Mouse (Mus musculus) lung, adult 2 months (tissue): ENCODE data around the gene Ryr3. TPM values are rescaled to one million over a fixed set of nuclear protein-coding genes. Genes with fewer than 3 reads are reported as not detected.

Experiments
- DNase-seq: peaks from one replicate; pipeline ENCODE4 v3.0.0; 2022
- H3K4me1 ChIP-seq: fragments of 200-500 bp; 2 replicates; pipeline ENCODE4 v1.6.1; 2011; ENCODE audit warnings: low read length; ENCODE audit not compliant: control insufficient read depth, insufficient read depth
- H3K4me3 ChIP-seq: fragments of 200-500 bp; replicated peaks from 2 replicates; pipeline ENCODE3; 2011; ENCODE audit warnings: low read depth, mild to moderate bottlenecking, control low read depth, low read length; ENCODE audit errors: extremely low read depth
- CTCF ChIP-seq: fragments of 200-500 bp; IDR thresholded peaks from 2 replicates; pipeline ENCODE4 v1.5.1; 2011; ENCODE audit warnings: mild to moderate bottlenecking, low read length, control low read depth; ENCODE audit not compliant: insufficient read depth
- POLR2A ChIP-seq: fragments of 200-500 bp; IDR thresholded peaks from 2 replicates; pipeline ENCODE4 v1.6.1; 2011; ENCODE audit warnings: low read depth, mild to moderate bottlenecking, control low read depth, low read length, borderline replicate concordance; ENCODE audit errors: extremely low read depth
- WGBS: fragments of 180-500 bp; shearing (Covaris S2); methylation state at CpG from one replicate; pipeline ENCODE4 v1.1.7; 2018; 5-methylcytosine and 5-hydroxymethylcytosine counted together
- polyA plus RNA-seq: library from polyadenylated mRNA; depleted of rRNA; stranded (reverse); fragments of >200 nt; gene quantifications from 2 replicates; pipeline ENCODE4 v1.2.3, GENCODE M21; 2012; rRNA removed

Gene Ryr3
- polyA plus RNA-seq = 0.55 and 0.79 TPM in 2 replicates

DNA sequence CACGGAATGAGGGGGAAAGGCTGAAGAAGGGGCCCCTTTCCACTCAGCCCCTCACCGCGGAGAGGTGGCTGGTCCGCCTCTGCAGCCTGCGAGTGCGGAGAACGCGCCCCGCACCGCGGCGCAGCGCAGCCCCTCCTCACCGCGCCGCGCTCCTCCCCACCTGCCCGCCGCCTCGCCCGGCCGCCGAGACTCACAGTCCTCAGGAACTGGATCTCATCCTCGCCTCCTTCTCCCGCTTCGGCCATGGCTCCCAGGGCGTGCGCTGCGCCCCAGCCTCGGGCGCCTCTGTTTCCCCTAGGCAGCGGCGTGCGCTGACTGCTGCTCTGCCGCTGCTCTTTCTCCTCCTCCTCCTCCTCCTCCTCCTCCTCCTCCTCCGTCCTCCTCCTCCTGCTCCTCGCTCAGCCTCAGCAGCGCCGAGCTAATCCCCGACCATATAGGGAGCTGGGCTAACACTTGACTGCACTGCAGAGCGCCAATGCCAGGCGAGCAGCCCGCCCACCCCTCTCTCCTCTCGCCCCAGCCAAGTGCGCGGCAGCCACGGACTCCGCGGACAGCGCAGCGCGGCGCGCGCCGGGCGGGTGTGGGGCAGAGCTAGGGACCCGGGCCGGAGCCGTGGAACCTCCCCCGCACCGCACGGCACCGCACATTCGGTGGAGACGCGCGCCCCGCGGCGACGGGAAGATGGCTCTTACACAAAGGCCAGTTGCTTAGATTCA, at the start of gene Ryr3:
TSS of gene Ryr3 (minus strand) at position 351 of the 716 bp plus-strand sequence.
- no peak for DNase-seq
- H3K4me3 ChIP-seq = peak within 1 kb of the TSS; percentile 29
- TF ChIP-seq CTCF = no peak
- no peak for TF ChIP-seq POLR2A
- 1% methylated on average over 66 of the region's 72 CpGs for WGBS
- H3K4me1 ChIP-seq = no peaks in the 10 kb centered on the region

DNA sequence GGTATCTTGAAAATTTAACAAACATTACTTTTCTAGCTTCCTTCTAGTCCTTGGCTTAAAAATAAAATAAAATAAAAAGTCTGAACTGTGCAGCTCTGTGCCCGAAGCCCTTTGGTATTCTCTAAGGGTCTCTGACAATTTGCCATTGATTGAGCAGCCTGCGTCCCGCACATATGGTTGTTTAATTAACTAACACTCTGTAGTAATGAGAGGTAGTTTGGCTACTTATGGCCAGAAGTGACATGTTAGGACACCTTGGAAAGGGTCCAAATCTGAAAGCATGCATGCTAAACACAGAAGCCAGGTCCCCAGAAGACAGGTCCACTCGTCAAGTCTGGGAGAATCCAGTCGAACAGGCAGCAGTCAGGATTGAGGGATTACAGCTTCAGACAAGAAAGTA, 22.0 kb upstream of the Ryr3 start:
- Histone ChIP-seq H3K4me1 (no peaks in the 10 kb centered on the region), H3K4me3 (no peak overlapping the region)
- no peak for DNase-seq
- WGBS = 54% methylated on average over 5 of the region's 5 CpGs
- TF ChIP-seq POLR2A (no peak), CTCF (no peak)

- 74% methylated on average over 1 of the region's 1 CpGs for WGBS
- no peak for TF ChIP-seq POLR2A
- no peak for TF ChIP-seq CTCF
Measured at GRCm38 (mm10) chr2:113236993-113237392, 20.1 kb upstream of the Ryr3 start.

GRCm38 (mm10) chr2:113234559-113234958, 17.7 kb upstream of the Ryr3 start:
- Histone ChIP-seq H3K4me3 (no peak overlapping the region), H3K4me1 (no peaks in the 10 kb centered on the region)
- 27% methylated on average over 3 of the region's 3 CpGs for WGBS
- no peak for DNase-seq
- no peak for TF ChIP-seq CTCF
- no peak for TF ChIP-seq POLR2A

More at GRCm38 (mm10) chr2:113236993-113237392, 20.1 kb upstream of the Ryr3 start:
- Histone ChIP-seq H3K4me3 (no peak overlapping the region), H3K4me1 (no peaks in the 10 kb centered on the region)
- no peak for DNase-seq

- WGBS = 46% methylated on average over 3 of the region's 3 CpGs
- Histone ChIP-seq H3K4me1 (no peaks in the 10 kb centered on the region), H3K4me3 (no peak overlapping the region)
- no peak for TF ChIP-seq CTCF
- TF ChIP-seq POLR2A = no peak
- no peak for DNase-seq
Measured at GRCm38 (mm10) chr2:113233356-113233755, 16.5 kb upstream of the Ryr3 start.

GRCm38 (mm10) chr2:113216105-113216745, 671 bp downstream of the Ryr3 start:
- 6% methylated on average over 23 of the region's 23 CpGs for WGBS
- Histone ChIP-seq H3K4me1 (no peaks in the 10 kb centered on the region), H3K4me3 (no peak overlapping the region)
- DNase-seq = no peak
- TF ChIP-seq POLR2A (no peak), CTCF (no peak)

DNA sequence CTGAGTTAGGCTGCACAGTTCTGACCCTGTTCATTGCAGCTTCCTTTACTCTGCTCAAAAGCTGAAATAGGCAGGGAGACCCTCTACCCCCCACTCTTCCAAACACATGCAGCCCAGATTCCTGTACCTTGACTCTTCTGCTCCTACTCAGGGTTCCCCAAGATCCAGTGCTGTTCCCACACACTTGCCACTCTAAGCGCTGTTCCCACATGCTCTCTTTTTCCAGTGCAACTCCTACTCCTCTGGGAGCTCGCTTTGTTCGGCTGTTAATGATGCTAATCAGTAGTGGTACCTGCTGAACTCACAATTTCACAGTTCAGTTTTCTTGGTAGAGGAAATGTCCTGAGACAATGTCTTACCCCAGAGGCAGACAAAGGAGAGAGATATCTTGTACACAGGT, 6.9 kb downstream of the Ryr3 start:
- H3K4me3 ChIP-seq = no peak overlapping the region
- WGBS = 76% methylated on average over 3 of the region's 3 CpGs
- TF ChIP-seq CTCF (no peak), POLR2A (no peak)
- DNase-seq = no peak
- H3K4me1 ChIP-seq = no peaks in the 10 kb centered on the region

- no peak for DNase-seq
- Histone ChIP-seq H3K4me1 (no peaks in the 10 kb centered on the region), H3K4me3 (no peak overlapping the region)
- TF ChIP-seq CTCF (no peak), POLR2A (no peak)
- 70% methylated on average over 9 of the region's 9 CpGs for WGBS
Measured at GRCm38 (mm10) chr2:113209263-113209662, 7.6 kb downstream of the Ryr3 start.

DNA sequence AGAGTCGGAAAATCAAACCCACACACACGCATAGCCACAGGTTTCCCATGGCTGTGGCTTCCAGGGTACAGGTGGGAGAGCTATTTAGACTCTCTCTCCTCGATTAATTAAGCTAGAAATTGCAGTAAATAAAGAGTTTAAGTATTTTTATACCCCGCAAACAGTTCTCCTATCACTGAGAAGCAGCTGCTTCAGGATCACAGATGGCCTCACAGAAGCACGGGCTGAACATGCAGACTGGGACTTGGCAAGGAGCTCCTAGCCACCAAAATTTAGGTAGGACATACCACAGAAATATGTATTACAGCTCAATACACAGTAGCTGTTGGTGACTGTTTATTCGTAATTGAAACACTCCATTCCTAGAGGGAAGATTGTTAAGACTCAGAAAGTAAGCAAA, 14.0 kb downstream of the Ryr3 start:
- Histone ChIP-seq H3K4me3 (no peak overlapping the region), H3K4me1 (no peaks in the 10 kb centered on the region)
- no peak for DNase-seq
- TF ChIP-seq POLR2A (no peak), CTCF (no peak)
- 70% methylated on average over 6 of the region's 6 CpGs for WGBS
